Mouse (Mus musculus): Measurements from ENCODE around the gene Fam83e.

Fam83e gene

GRCm38 (mm10) chr7:45714630-45715089 lies 6.4 kb upstream of the Fam83e start:
- no peak for DNase-seq (ENCODE audit: low spot score in 2 of 2)

- peak; percentile 92 to 95 for DNase-seq (ENCODE audit: low spot score in 2 of 2)
Observed at GRCm38 (mm10) chr7:45715090-45715708, 5.8 kb upstream of the Fam83e start, which contains the start of gene Rpl18. TSS of gene Rpl18 (plus strand) at chr7:45715457.

GRCm38 (mm10) chr7:45715741-45716459 lies 5.1 kb upstream of the Fam83e start:
- DNase-seq (ENCODE audit: low spot score in 2 of 2), result no peak

GRCm38 (mm10) chr7:45716460-45716857 lies 4.6 kb upstream of the Fam83e start:
- no peak for DNase-seq (ENCODE audit: low spot score in 2 of 2)

GRCm38 (mm10) chr7:45716952-45717917 lies 3.8 kb upstream of the Fam83e start:
- no peak for DNase-seq (ENCODE audit: low spot score in 2 of 2)

DNA sequence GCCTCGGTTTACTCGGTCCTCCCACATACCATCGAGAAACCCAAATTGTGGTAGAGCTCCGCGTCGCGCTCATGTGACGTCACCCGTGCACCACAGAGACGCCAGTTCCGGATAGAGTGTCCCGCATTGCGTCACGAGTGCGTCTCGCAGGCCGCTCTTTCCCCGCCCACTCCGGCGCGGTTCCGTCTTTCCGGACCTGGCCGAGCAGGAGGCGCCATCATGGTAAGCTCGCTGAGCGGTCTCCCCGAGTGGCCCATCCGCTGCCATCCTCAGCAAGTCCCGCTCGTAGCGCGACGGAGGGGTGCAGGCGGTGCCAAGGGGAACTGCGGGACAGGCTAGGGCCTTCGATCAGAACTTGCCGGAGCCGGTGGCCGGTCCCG lies 3.1 kb upstream of the Fam83e start, which contains the start of gene Sphk2:
Sphk2 (minus strand) TSS at position 85 of the 380 bp plus-strand sequence.
- peak; percentile 98 to 99 for DNase-seq (ENCODE audit: low spot score in 2 of 2)

- no peak for DNase-seq (ENCODE audit: low spot score in 2 of 2)
Observed at GRCm38 (mm10) chr7:45718331-45718730, 2.7 kb upstream of the Fam83e start.

DNA sequence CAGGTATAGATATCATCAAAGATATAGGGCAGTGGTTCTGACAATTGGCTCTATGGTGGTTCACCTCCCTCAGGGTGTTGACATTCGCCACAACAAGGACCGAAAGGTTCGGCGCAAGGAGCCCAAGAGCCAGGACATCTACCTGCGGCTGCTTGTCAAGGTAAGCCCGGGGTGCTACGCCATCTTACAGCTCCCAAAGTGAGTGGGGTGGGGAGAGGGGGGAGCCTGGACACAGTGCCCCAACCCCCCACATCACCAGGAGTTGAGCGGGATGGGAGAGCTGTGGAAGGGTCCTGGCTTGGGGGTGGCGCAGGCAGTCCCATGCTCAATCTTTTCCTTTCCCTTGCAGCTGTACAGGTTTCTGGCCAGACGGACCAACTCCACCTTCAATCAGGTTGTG lies 1.8 kb upstream of the Fam83e start:
- DNase-seq (ENCODE audit: low spot score in 2 of 2), result no peak

GRCm38 (mm10) chr7:45719738-45720412 lies 1.1 kb upstream of the Fam83e start:
- no peak for DNase-seq (ENCODE audit: low spot score in 2 of 2)

DNA sequence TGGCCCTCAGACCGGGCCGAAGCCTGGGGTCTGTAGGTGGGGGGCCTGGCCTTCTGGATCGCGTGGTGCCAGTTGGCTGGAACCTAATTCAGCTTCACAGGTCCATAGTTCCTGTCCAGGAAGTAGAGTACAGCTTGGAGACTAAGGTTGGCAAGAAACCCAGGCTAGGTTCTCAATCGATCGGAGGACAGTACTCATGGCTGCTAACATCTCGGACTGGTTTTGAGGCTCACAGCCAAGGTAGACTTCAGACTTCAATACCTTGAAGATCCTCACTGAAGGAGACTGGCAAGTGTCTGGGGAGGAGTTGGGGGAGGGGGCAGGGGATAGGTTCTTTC lies 191 bp downstream of the Fam83e start:
- no peak for DNase-seq (ENCODE audit: low spot score in 2 of 2)

DNA sequence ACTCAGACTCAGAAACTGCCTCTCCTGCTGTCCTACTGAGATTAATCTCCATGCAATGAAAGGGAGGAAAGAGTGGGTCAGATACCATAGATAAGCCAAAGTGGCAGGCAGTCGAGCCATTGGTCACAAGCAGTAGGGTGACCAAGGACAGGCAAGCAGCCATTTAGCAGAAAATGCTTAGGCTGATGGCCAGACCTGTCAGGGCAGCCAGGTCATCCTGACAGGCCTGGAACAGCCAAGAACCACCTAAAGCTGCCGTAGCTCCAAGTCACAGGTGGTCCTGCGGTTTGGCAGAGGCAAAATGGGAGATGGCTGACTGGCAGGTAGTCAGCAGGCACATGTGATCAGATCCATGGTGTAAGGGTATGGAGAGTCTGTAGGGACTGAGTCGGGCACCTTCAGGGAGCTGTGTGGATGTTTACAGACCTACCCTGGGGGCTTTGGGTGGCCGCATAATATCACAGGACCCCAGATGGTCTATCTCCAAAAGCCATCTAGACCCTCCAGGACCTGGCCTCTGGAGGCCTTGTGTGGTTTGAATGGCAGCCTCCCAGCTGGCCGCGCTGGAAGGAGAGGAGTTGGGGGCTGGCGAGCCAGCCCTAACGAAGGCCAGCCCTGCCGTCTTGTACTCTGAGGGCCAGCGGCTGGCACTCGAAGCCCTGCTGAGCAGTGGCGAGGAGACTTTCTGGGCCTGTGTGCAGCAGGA lies 783 bp downstream of the Fam83e start:
- no peak for DNase-seq (ENCODE audit: low spot score in 2 of 2)

DNA sequence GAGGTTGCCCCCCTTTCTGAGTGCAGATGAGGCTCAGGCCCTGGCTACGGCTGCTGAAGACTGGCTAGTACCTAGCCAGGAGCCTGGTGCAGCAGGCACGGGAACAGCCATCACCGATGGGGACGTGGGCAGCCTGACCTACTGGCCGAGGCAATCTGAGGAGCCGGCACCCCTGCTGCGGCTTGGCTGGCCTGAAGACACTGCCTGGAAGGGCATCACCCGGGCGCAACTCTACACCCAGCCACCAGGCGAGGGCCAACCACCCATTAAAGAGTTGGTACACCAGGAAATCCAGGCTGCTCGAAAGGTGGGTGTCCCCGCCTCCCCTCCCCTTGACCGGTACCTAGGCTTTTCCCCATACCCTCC lies 1.3 kb downstream of the Fam83e start:
- no peak for DNase-seq (ENCODE audit: low spot score in 2 of 2)

GRCm38 (mm10) chr7:45723301-45723700 lies 2.3 kb downstream of the Fam83e start:
- no peak for DNase-seq (ENCODE audit: low spot score in 2 of 2)

GRCm38 (mm10) chr7:45723781-45724180 lies 2.8 kb downstream of the Fam83e start:
- no peak for DNase-seq (ENCODE audit: low spot score in 2 of 2)

DNA sequence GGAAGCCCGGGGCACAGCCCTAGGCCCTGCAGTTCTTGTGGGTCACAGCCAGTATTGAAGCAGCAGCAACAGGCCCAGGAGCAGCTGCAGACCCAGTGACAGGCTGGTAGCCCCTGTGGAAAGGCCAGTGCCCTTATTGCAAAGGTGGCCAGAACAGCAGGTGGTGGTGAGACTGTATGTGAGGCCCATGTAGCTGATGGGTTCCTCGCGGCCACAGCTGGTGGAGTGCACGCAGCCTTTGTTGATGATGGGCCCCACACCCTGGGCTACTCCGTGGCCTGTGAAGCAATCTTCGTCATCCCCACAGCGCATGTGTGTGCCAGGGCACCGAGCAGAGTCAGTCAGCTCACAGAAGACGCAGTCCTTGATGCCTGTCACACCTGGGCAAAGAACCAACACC lies 4.1 kb downstream of the Fam83e start:
- DNase-seq (ENCODE audit: low spot score in 2 of 2), result no peak

DNA sequence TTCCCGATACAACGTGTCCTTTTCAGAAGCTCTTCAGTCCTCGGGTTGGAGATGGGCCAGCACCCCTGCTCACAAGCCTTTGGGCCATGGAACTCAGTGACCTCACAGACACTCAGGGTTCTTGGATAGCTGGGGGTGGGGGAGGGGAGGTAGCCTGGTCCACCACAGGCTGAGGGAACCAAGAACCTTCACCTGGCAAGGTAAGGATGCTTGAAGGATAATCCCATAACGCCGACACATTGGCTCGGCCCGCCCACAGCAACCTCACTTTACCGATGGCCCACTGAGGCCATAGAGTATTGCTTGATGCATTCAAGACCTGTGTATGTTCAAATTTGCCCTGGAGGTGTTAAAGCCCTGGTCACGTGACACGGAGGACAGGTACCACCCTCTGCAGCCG lies 4.7 kb downstream of the Fam83e start, which contains the start of gene Spaca4:
Spaca4 (minus strand) TSS at position 101 of the 400 bp plus-strand sequence.
- DNase-seq (ENCODE audit: low spot score in 2 of 2), result no peak

DNA sequence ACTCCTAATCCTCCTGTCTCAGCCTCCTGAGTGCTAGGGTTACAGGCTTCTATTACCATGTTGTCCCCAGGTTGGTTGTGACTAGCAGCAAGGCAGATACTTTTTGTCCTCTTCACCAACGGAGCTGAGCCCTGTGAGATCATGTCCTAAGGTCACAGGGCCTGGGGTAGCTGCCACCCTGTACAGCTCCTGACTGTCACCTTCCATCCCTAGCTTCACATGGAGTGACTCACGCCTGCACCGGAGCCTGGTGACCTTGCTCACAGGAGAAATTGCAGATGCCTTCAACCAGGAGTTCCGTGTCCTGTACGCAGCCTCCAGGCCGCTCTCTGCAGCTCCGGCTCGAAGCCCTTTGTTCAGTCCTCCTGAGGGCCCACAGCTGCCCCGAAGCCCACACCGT lies 5.4 kb downstream of the Fam83e start:
- DNase-seq (ENCODE audit: low spot score in 2 of 2), result no peak

- no peak for DNase-seq (ENCODE audit: low spot score in 2 of 2)
Observed at GRCm38 (mm10) chr7:45727625-45728024, 6.6 kb downstream of the Fam83e start.

DNA sequence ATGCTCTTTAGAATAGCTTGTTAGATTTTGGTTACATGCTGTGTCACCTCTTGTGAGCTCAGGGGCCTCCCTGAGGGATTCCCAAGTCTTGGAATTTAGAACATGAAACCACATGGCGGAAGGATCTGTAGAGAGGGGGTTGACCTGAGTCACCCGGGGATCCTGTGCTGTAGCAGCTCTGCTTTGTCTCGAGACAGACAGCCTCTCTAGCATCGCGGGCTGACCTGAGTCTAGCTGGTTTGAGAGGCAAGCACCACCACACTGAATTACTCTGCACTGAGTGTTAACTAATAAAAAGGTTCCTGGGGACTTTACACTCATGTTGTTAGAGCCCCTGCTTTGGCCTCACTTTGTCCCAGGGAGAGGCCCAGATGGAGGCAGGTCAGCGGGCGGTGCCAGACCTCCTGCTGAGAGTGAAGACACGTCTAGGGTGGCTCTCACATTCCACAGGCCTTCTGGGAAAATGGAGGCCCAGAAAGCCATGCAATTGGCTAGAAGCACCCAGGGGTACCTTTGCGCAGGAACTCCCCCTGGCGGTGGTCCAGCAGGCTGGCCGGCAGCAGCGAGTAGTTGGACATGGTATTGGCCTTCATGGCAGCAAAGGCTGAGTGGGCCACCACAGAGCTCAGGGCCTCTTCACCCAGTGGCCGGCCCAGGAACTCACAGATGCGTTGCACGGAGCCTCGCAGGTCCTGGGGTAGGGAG lies 9.9 kb downstream of the Fam83e start:
- no peak for DNase-seq (ENCODE audit: low spot score in 2 of 2)

GRCm38 (mm10) chr7:45733477-45733876 lies 12.5 kb downstream of the Fam83e start:
- no peak for DNase-seq (ENCODE audit: low spot score in 2 of 2)
